Mouse (Mus musculus) heart, adult 9 months (tissue): ENCODE results near the gene Fgd3.

Experiments used
- DNase-seq, 2 experiments: peaks; one replicate each; pipeline ENCODE4 v3.0.0; 2022; ENCODE audit warnings: low spot score in 2 of 2

Gene Fgd3

DNA sequence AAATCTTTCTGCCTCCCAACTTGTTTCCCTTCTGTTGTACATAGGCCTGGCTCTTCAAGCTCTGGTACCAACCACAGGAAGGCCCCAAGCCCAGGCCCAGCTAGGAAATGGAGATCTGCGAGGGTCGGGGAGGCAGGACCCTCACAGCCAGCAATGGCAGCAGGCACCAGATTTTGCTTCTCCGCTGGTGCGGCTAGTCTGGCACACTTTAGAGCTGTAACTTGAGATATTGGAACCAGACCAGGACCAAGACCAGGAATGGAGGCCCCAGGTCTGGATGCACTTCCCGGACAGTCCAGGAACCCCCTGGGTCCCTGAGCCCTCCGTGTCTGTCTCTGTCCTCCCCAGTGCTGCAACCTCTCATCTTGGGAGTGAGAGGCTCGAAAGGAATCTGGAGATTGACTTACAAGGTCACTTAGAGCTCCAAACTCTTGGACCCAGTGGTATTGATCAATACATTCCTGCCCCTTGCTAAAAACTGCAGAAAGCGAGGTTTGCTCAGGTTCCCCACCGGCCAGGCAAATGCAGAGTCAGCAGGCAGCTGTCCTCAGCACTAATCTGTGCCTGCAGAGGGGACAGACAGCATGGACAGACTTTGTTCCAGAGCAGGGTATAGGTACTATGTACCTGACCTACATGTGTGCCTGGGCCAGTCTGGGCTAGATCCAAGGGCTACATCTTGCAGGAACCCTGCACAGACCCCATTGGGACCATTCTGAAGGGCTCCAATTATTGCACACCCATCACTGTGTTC is 103.1 kb downstream of the Fgd3 start:
- DNase-seq = no peak

DNA sequence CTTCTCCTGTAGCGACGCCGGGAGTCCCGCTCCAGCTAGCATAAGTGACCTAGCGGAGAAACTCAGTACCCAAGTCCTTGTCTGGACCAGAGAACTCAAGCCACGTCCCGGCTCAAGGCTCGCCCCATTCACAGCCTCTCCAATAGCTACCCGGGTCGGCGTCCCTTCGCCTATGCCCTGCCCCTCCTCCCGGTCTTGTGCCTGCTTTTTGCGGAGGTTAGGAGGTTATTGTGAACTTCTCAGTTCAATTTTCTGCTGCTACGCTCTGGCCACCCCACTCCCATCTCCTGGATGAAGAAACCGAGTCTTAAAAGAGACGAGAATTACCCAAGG is 103.9 kb downstream of the Fgd3 start:
- DNase-seq = no peak

DNA sequence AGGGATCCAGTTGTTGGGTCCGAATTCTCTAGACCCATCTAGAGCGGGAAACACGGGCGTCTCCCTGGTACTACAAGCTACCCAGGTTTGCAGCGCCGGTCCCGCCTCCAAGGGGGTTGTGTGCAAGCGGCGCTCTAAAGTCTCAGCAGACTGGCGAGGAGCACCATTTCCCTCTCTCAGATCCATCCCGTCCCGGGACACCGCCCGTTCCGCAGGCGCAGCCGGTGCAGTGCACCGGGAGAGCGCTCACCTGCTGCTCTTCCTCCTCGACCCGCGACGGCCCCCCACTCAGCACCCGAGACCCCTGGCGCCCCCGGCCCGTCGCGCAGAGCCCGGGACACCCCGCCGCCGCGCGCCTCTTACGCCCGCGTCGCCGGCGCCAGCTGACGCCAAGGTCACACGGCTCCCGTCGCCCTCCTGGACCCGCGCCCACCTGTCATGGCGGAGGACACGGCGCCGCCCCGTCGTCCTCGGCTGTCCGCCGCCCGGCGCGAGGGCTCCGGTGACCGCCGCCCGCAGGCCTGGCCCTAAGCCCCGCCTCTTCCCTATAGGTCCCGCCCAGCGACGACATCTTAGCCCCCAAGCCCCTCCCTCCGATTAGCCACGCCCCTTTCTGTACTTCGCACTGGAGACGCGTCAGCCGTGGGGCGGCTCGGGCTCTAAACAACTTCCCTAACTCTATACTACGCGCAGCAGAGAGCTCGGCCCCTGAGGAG is 104.4 kb downstream of the Fgd3 start, which contains the start of gene Card19:
Gene Card19, minus strand, starts transcription at position 534 of the 716 bp plus-strand sequence.
- DNase-seq = peak; percentile 95 to 97

DNA sequence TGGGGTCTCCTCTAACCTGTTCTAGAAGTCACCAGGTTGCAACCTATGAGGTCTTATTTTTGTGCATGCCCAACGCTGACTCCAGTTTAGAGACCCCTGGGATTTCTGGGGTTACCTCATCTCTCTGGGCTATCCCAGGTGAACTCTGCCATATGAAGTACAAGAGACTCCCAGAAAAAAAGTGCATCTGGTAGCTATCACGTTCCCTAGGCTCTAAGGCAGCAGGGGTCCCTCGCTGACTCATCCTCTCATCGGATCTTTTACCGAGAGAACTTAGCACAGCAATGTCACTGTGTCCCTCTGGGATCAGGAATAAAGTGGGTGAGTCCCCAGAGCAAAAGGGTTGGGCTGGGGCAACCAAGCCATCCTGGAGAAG is 105.0 kb downstream of the Fgd3 start:
- DNase-seq = no peak

DNA sequence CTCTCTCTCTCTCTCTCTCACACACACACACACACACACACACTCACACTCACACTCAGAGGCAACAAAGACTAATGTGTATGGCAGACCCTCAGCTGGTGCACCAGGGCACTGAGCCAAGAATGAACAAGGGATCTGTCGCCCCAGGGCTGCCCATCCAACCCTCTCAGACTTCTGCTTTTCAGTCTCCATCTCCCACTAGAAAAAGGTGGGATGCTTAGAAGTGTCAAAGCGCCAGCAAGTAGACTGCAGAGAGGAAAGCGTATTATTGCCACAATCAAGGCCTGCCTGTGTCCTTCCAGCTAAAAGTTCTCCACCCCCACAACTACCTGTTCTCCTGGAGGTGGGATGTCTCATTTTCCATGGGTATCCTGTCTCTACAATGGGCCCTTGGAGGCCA is 105.7 kb downstream of the Fgd3 start:
- DNase-seq = no peak

DNA sequence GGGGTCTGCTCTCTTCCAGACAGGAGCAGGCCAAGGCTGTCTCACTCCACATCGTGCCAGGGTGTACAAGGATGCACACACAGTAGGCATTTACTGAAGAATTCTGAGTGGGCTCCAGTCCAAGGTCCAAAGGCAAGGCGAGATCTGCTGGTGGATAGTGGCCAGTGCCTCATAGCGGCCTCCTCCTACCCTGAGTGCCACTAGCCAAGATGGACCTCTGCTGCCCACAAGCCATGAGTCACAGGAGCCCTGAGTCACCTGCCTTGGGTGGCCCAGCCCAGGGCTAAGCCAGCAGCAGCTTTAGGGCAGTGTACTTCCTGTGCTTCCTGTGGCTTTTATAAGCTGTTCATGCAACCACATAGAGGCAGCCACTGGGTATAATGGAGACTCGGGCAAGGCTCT is 106.6 kb downstream of the Fgd3 start:
- DNase-seq = peak; percentile 62 to 64

GRCm38 (mm10) chr13:49212711-49213500 is 107.2 kb downstream of the Fgd3 start:
- no peak for DNase-seq
